Mouse (Mus musculus): ENCODE measurements around the gene Cirbp.

GRCm38 (mm10) chr10:80187739-80188138 lies 22.0 kb downstream of the Cirbp start:
- no peak for TF ChIP-seq CTCF (IDR thresholded peaks at IDR 0.05; ENCODE audit: borderline replicate concordance, control insufficient read depth, extremely low read depth, insufficient read depth, low read length, poor library complexity)
- TF ChIP-seq POLR2A (IDR thresholded peaks at IDR 0.05; ENCODE audit: control insufficient read depth, extremely low read depth, insufficient read depth, low read length, poor library complexity) = no peak
